In the genomic region with DNA sequence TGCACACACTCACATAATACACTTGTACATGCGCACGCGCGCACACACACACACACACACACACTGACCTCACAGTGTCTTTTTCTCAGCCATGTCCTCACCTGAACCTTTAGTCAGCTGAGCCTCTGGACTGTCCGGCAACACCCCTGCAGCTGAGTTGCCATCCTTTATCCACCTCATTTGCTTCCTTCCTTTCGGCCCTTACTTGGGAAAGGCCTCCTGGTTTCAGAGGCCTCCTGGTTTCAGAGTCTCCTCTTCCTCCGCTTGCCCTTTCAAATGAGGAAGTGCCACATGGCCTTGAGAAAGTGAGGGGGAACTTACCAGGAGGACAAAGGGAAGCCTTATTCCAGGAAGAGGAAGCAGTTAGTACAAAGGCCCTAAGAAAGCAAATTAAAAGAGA, we compare ENCODE assay signal across 14 mouse cellular contexts.
A peak's percentile ranks its signal among the peaks of the same experiment; 100 is the strongest.
DNase-seq lines count a peak whose midpoint lies in the region; ATAC-seq and TF ChIP-seq lines count a peak whose summit lies in the region.
"Had no signal": no experiment of that assay in that cellular context is flagged by ENCODE, and none has a peak within 500 bp of the region (broad histone marks: within the 10 kb centered on the region; RNA-seq: fewer than 3 reads in every experiment).

No protein-coding gene starts in this region.

- H3K4me3 ChIP-seq in G1E (ENCODE audit: low read depth, low read length) = peak overlapping the region; percentile 68
- H3K4me3 ChIP-seq in embryonic facial prominence, embryonic 10.5 days = no peak overlapping the region
- H3K4me3 ChIP-seq: hindbrain, embryonic 15.5 days; limb, embryonic 15.5 days had no signal

- no peaks in the 10 kb centered on the region for H3K9me3 ChIP-seq in G1E (replicated peaks)
- H3K9me3 ChIP-seq in embryonic facial prominence, embryonic 10.5 days = no peaks in the 10 kb centered on the region
- H3K9me3 ChIP-seq: hindbrain, embryonic 15.5 days; limb, embryonic 15.5 days had no signal

- intact Hi-C loops in left cerebral cortex, postnatal 14 days (cut with DNase I) = no loop called here

- H3K36me3 ChIP-seq in G1E (replicated peaks) = peaks cover 19% of the 10 kb centered on the region
- no peaks in the 10 kb centered on the region for H3K36me3 ChIP-seq in embryonic facial prominence, embryonic 10.5 days (replicated peaks)
- H3K36me3 ChIP-seq: hindbrain, embryonic 15.5 days; limb, embryonic 15.5 days had no signal

- 83% methylated on average over 7 of the region's 7 CpGs for WGBS in embryonic facial prominence, embryonic 10.5 days

- DNase-seq in kidney, postnatal 36 days = peak; percentile 14 to 51
- no peak for DNase-seq in kidney, postnatal 4 days
- peak; percentile 57 for DNase-seq in G1E (ENCODE audit: low spot score)
- no peak for DNase-seq in embryonic facial prominence, embryonic 10.5 days (ENCODE audit: low spot score)
- peak; percentile 42 for DNase-seq in lung, postnatal 25 days (ENCODE audit: low spot score)
- no peak for DNase-seq in testis, postnatal 14 days (ENCODE audit: low spot score)
- DNase-seq in ovary, postnatal 10 days (ENCODE audit: low spot score) = no peak
- DNase-seq in left cerebral cortex, postnatal 14 days (ENCODE audit: low spot score in 2 of 2) = no peak
- DNase-seq: adrenal gland, postnatal 10 days; cerebellum, adult 9-10 months; layer of hippocampus, adult 9-11 months; thymus, postnatal 25 days had no signal

- no peaks in the 10 kb centered on the region for H3K27me3 ChIP-seq in G1E (ENCODE audit: insufficient read depth, low read length)
- H3K27me3 ChIP-seq in embryonic facial prominence, embryonic 10.5 days (replicated peaks; ENCODE audit: low read depth, poor library complexity, severe bottlenecking) = no peaks in the 10 kb centered on the region
- H3K27me3 ChIP-seq: hindbrain, embryonic 15.5 days; limb, embryonic 15.5 days had no signal

- ATAC-seq in G1E (ENCODE audit: extremely low read depth, insufficient number of reproducible peaks, low FRiP score, poor library complexity, severe bottlenecking) = no peak

- peak overlapping the region; percentile 40; the same call in 1 of the 2 replicates for H3K27ac ChIP-seq in embryonic facial prominence, embryonic 10.5 days (replicated peaks)
- H3K27ac ChIP-seq: hindbrain, embryonic 15.5 days; limb, embryonic 15.5 days had no signal

- peaks cover 89% of the 10 kb centered on the region for H3K4me1 ChIP-seq in G1E (ENCODE audit: insufficient read depth, low read depth, low read length)
- H3K4me1 ChIP-seq in embryonic facial prominence, embryonic 10.5 days = peaks cover 42% of the 10 kb centered on the region

- TF ChIP-seq CTCF in G1E (IDR thresholded peaks at IDR 0.05; ENCODE audit: low read depth, low read length) = no peak

Comparison
In these comparisons a context has a peak if more than half of its experiments do, and no peak if none do; other contexts are left out.
1. DNase-seq: peak in kidney, postnatal 36 days (2 of 2), G1E (single experiment) and lung, postnatal 25 days (single experiment); none in kidney, postnatal 4 days (0 of 2), embryonic facial prominence, embryonic 10.5 days (single experiment), testis, postnatal 14 days (single experiment), ovary, postnatal 10 days (single experiment) and left cerebral cortex, postnatal 14 days (0 of 2).